Mouse (Mus musculus) cerebellum, adult 9-11 months (tissue): Measurements from ENCODE around the gene Hoxb7.

Experiments used
- DNase-seq: peaks from one replicate; pipeline ENCODE4 v3.0.0; 2022

Hoxb7 gene

GRCm38 (mm10) chr11:96285771-96286738 lies at the start of gene Hoxb7:
Gene Hoxb7 (plus strand): TSS chr11:96286623.
- DNase-seq, result no peak

- DNase-seq, result no peak
Observed at GRCm38 (mm10) chr11:96240211-96240610, 46.2 kb upstream of the Hoxb7 start.

- no peak for DNase-seq
Observed at GRCm38 (mm10) chr11:96250901-96251300, 35.5 kb upstream of the Hoxb7 start.

- no peak for DNase-seq
Observed at GRCm38 (mm10) chr11:96251480-96252031, 34.9 kb upstream of the Hoxb7 start.

GRCm38 (mm10) chr11:96252541-96253120 lies 33.8 kb upstream of the Hoxb7 start:
- DNase-seq, result no peak

- DNase-seq, result no peak
Observed at GRCm38 (mm10) chr11:96254221-96254620, 32.2 kb upstream of the Hoxb7 start.

GRCm38 (mm10) chr11:96255111-96255995 lies 31.1 kb upstream of the Hoxb7 start:
- no peak for DNase-seq

GRCm38 (mm10) chr11:96255996-96256445 lies 30.4 kb upstream of the Hoxb7 start:
- no peak for DNase-seq

- DNase-seq, result no peak
Observed at GRCm38 (mm10) chr11:96257141-96257540, 29.3 kb upstream of the Hoxb7 start.

- DNase-seq, result no peak
Observed at GRCm38 (mm10) chr11:96259038-96259437, 27.4 kb upstream of the Hoxb7 start.

GRCm38 (mm10) chr11:96259511-96259910 lies 26.9 kb upstream of the Hoxb7 start:
- DNase-seq, result no peak

GRCm38 (mm10) chr11:96260310-96260970 lies 26.0 kb upstream of the Hoxb7 start:
- no peak for DNase-seq

GRCm38 (mm10) chr11:96261323-96261890 lies 25.0 kb upstream of the Hoxb7 start:
- DNase-seq, result no peak

- no peak for DNase-seq
Observed at GRCm38 (mm10) chr11:96262262-96262830, 24.1 kb upstream of the Hoxb7 start.

GRCm38 (mm10) chr11:96263636-96264389 lies 22.6 kb upstream of the Hoxb7 start:
- DNase-seq, result no peak

- no peak for DNase-seq
Observed at GRCm38 (mm10) chr11:96264390-96265020, 21.9 kb upstream of the Hoxb7 start.

- no peak for DNase-seq
Observed at GRCm38 (mm10) chr11:96265954-96266353, 20.5 kb upstream of the Hoxb7 start.

GRCm38 (mm10) chr11:96267021-96267920 lies 19.2 kb upstream of the Hoxb7 start:
- DNase-seq, result no peak
